Mouse (Mus musculus) lung, postnatal 14 days (tissue): ENCODE results near the gene A930004D18Rik.
A peak's percentile ranks its signal among the peaks of the same experiment; 100 is the strongest.

Experiments
- DNase-seq: peaks from one replicate; pipeline ENCODE4 v3.0.0; 2021

Gene A930004D18Rik

GRCm38 (mm10) chr2:18033166-18034108 is 4.1 kb downstream of the A930004D18Rik start:
- DNase-seq = no peak

- DNase-seq = no peak
Observed at GRCm38 (mm10) chr2:18032538-18032895, 5.0 kb downstream of the A930004D18Rik start.

GRCm38 (mm10) chr2:18031831-18032537 is 5.6 kb downstream of the A930004D18Rik start:
- DNase-seq = peak; percentile 52

GRCm38 (mm10) chr2:18031271-18031821 is 6.2 kb downstream of the A930004D18Rik start:
- DNase-seq = no peak

- DNase-seq = no peak
Observed at GRCm38 (mm10) chr2:18030581-18030980, 7.0 kb downstream of the A930004D18Rik start.

GRCm38 (mm10) chr2:18029656-18030055 is 7.9 kb downstream of the A930004D18Rik start:
- DNase-seq = no peak

GRCm38 (mm10) chr2:18028140-18029021 is 9.2 kb downstream of the A930004D18Rik start:
- DNase-seq = peak; percentile 98

GRCm38 (mm10) chr2:18027448-18028139 is 9.9 kb downstream of the A930004D18Rik start:
- DNase-seq = peak; percentile 95

- DNase-seq = peak; percentile 56
Observed at GRCm38 (mm10) chr2:18026116-18026947, 11.2 kb downstream of the A930004D18Rik start.

GRCm38 (mm10) chr2:18025781-18026115 is 11.8 kb downstream of the A930004D18Rik start:
- no peak for DNase-seq

- no peak for DNase-seq
Observed at GRCm38 (mm10) chr2:18025116-18025515, 12.4 kb downstream of the A930004D18Rik start.

- no peak for DNase-seq
Observed at GRCm38 (mm10) chr2:18022886-18023285, 14.7 kb downstream of the A930004D18Rik start.

GRCm38 (mm10) chr2:18019122-18019521 is 18.4 kb downstream of the A930004D18Rik start:
- no peak for DNase-seq

- no peak for DNase-seq
Observed at GRCm38 (mm10) chr2:18017321-18017720, 20.2 kb downstream of the A930004D18Rik start.

- no peak for DNase-seq
Observed at GRCm38 (mm10) chr2:18016639-18017038, 20.9 kb downstream of the A930004D18Rik start.

GRCm38 (mm10) chr2:18015581-18015980 is 22.0 kb downstream of the A930004D18Rik start:
- no peak for DNase-seq

- DNase-seq = no peak
Observed at GRCm38 (mm10) chr2:18012866-18013265, 24.7 kb downstream of the A930004D18Rik start.

- no peak for DNase-seq
Observed at GRCm38 (mm10) chr2:18011226-18011625, 26.3 kb downstream of the A930004D18Rik start.

- no peak for DNase-seq
Observed at GRCm38 (mm10) chr2:18005137-18005536, 32.4 kb downstream of the A930004D18Rik start.

- no peak for DNase-seq
Observed at GRCm38 (mm10) chr2:18004286-18004685, 33.3 kb downstream of the A930004D18Rik start.

GRCm38 (mm10) chr2:18002306-18002705 is 35.2 kb downstream of the A930004D18Rik start:
- no peak for DNase-seq
